Mouse (Mus musculus) gastrocnemius, adult 8-10 months (tissue): ENCODE results near the gene Kiss1r. TPM values are rescaled to one million over a fixed set of nuclear protein-coding genes. Genes with fewer than 3 reads are reported as not detected.

Source experiments
- DNase-seq, 2 experiments: peaks; one replicate each; pipeline ENCODE4 v3.0.0; 2022; ENCODE audit warnings: low spot score in 2 of 2
- total RNA-seq, 4 experiments: library from RNA; stranded (reverse); gene quantifications; 2 replicates each; pipeline ENCODE4 v1.2.4; 2022

Gene Kiss1r
- total RNA-seq, 4 experiments from 2014 or later = 0.13 to 0.36 (median 0.22) TPM

- no peak for DNase-seq
These were observed 4.8 kb downstream of the Kiss1r start for GRCm38 (mm10) chr10:79921572-79921971.

DNA sequence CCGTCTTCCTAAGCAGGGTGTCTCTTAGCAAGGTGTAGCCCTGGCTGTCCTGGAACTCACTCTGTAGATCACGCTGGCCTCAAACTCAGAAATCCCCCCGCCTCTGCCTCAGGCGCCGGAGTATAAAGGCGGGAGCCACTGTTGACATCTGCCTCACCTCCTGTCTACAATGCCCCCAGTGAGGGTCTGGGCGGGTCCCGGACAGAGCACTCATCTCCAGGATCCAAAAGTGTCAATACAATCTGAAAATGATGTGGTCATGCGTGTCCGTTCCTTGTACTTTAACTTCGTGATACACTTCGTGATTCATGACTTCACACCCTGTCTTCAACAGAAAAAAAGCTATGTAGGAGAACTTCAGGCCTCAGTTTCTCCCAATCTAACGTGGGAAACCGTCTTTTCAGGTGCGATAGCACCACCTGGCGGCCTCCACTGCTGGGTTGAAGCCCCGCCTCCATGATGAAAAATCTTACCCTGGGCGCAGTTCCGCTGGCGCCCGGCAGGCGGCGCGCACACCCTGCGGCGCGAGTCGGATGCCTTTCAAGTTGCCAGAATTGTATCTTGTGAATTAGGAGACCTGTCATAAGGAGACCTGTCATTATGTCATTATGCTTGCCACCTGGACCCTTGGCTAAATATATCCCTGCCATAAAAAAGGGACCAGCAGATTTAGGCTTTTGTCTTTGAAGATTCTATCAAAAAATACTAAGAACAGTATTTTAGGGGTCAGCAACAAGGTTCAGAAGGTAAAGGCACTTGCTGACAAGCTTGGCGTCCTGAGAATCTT is 8.4 kb downstream of the Kiss1r start:
- peak; percentile 89 to 90 for DNase-seq

DNA sequence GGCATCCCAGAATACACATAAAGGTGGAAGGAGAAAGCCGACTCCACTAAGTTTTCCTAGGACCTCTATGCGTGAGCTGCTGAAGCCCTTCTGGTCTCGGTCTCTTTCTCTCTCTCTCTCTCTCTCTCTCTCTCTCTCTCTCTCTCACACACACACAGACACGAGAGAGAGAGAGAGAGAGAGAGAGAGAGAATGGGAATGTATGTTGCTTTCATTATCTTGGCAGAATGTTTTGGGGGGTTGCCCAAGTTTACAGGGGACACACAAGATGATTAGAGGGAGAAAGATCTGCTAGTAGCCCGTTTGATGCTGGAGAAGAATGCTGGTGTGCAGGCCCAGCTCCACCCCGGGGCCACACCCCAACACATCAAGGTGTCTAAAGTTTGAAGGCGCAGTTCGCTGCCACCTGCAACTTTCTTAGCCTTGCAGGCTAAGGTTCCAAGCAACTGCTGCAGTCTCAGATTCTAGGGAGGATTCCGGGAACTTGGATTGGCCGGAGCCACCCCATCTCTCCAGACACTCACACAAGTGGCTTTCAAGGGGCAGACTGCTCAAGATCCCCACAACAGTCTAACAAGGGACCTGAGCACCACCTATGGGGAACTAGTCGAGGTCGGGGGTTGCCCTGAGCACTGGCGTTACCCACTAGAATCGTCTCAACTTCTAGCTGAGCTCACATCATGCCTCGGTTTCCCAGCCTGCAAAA is 9.2 kb downstream of the Kiss1r start:
- DNase-seq = no peak

GRCm38 (mm10) chr10:79926491-79927323 is 9.9 kb downstream of the Kiss1r start, which contains the start of gene Arid3a:
Gene Arid3a (plus strand): TSS chr10:79927043.
- peak; percentile 70 to 81 for DNase-seq

DNA sequence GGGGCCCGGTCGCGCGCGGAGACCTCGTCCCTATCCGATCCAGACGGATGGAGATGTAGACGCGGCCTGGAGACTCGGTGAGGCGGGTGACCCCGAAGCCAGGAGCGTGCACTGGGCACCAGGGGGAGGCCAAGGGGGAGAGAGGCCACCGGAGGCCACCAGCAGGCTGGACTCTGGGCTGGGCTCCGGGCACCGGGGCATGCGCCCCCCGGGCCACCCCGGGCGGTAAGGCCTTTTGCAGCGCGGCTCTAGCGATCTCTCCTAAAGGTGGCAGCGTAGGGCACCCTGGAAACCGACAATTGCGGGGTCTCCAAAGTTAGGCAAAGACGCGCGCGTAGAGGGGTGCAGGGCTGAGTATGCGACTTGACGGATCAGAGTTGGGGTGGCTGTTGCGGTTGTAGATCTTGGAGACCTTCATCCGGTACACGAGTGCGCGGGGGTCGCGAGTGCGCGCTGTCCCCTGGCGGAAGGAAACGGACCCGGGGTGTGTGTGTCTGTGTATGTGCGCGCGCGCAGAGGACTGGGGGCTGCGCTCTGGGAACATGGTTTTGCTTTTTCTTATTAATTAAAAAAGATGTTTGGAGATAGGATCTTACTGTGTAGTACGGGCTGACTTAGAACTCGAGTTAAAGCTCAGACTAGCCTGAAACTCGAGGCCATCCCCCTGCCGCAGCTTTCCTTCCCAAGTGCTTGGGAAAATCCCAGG is 10.7 kb downstream of the Kiss1r start:
- DNase-seq = no peak

- no peak for DNase-seq
These were observed 11.4 kb downstream of the Kiss1r start for GRCm38 (mm10) chr10:79928030-79928694.

GRCm38 (mm10) chr10:79928907-79929701 is 12.3 kb downstream of the Kiss1r start:
- no peak for DNase-seq

- no peak for DNase-seq
These were observed 13.4 kb downstream of the Kiss1r start for GRCm38 (mm10) chr10:79929967-79930825.

DNA sequence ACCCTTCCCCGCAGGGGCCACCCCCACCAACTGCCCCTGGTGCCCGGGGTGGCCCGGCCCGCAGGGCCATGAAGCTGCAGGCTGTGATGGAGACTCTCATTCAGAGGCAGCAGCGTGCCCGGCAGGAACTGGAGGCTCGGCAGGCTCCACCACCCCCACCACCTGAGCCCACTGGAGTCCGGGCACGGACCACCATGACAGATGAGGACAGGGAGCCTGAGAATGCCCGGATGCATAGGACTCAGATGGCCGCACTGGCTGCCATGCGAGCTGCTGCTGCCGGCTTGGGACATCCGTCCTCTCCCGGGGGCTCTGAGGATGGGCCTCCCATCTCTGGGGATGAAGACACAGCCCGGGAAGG is 14.0 kb downstream of the Kiss1r start:
- DNase-seq = no peak

DNA sequence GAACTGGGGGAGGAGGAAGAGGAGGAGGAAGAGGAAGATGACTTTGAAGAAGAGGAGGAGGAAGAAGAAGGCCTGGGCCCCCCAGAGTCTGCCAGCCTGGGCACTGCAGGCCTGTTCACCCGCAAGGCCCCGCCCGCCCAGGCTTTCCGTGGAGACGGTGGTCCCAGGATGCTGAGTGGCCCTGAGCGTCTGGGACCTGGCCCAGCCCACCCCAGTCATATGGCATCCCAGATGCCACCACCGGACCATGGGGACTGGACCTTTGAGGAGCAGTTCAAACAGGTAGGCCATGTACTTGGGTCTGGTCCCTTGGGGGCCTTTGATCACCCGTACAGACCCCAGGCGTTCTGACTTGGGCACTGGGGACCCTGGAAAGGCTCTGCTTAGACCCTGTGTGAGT is 15.0 kb downstream of the Kiss1r start:
- DNase-seq = no peak

DNA sequence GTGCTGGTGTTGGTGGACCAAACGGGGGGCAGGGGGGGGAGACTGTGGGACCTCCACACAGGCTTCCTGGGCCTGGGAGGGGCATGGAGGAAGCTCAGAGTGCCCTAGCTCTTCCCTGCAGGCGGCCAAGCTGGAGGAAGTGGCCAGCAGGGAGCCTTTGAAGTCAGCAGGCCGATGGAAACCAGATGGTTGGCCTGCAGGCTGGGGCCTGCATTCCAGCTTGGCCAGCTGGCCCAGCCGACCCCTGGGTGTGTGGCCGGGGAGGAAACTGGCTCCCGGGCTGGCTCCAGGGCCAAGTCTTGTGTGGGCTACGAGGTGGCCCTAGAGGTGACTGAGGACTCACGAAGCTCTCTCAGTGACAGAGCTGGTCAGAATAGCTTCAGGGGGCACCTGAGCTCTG is 16.0 kb downstream of the Kiss1r start:
- peak; percentile 59 to 75 for DNase-seq

GRCm38 (mm10) chr10:79933145-79933679 is 16.4 kb downstream of the Kiss1r start:
- no peak for DNase-seq

DNA sequence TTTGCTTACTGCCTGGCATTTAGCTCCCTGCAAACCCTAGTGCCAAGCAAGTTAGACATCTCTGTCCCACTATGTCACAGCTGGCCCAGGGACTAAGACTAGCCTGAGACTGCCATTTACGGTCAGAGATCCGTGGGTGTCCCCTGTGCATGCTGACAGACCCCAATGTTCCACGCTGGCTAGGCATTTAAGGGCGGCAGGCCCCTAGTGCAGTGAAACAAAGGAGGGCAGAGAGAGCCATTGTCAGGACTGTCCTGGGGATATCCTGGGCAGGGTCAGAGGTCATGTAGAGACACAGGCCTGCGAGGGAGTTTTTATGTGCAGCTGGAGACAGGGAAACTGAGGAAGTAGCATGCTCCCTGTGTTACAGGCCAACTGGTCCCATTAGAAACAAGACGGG is 17.1 kb downstream of the Kiss1r start:
- no peak for DNase-seq

- peak; percentile 88 to 92 for DNase-seq
These were observed 17.5 kb downstream of the Kiss1r start for GRCm38 (mm10) chr10:79934272-79934721.

DNA sequence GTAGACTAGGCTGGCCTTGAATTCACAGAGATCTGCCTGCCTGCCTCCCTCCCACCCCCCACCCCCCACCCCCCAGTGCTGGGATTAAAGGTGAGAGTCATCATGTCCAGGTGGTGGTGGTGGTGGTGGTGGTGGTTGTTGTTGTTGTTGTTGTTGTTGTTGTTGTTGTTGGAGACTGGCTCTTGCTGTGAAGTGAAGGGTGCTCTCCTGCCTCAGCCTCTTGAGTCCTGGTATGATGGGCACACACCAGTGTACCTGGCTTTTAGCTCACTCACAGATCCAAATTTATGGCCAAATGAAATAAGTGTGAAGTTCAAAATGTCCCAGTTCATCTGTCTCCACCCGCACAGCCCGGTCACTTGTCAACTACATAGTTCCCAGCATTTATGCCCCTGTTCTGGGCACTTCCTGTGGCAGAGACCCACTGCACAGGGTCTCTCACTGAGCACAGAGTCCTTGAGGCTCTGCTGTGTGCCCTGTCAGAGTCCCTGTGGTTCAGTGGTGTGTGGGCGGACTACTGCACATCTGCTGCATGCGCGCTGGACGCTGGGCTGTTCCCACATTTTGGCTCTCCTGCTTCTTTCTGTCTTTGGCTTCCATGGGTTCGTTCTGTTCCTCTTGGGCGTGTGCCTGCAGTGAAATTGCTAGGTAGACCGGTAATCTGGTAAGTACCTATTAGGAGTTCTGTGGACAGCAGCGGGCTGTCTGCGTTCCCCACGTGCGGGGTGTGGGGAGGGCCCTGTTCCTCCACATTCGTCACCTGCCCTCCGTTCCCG is 18.2 kb downstream of the Kiss1r start:
- DNase-seq = no peak

DNA sequence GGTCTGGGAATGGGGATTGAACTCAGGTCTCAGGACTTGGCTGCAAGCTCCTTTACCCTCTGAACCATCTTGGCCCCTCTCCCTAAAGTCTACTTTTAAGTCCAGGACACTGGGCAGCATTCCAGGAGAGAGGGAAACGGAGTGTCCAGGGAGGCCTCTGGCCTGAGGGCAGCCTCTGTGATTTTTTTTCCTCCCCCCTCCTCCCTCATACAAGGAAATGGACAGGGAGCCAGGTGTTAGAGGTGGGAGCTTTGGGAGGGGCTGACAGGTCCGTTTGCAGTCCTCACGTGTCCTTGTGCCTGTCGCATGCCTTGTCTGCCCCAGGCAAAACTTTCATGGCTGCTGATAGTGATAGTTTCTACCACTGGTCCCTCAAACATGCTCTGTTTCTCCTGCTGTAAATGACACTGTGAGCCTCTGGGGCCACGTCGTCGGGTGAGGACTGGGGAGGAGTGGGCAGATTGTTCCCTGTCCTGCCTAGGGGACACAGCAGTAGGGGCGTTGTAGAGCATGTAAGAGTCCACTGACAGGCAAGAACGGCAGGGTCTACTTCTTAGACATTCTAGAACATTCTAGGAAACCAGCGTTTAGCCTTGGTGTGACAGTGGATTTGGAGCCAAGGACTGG is 19.6 kb downstream of the Kiss1r start:
- no peak for DNase-seq

GRCm38 (mm10) chr10:79936911-79937441 is 20.2 kb downstream of the Kiss1r start:
- DNase-seq = peak; percentile 62 to 67
